Mouse (Mus musculus): ENCODE data around the gene Klra6. TPM values are rescaled to one million over a fixed set of nuclear protein-coding genes. Genes with fewer than 3 reads are reported as not detected.
"Not testable (repeated sequence)": the region's sequence is repeated elsewhere in the genome, so short reads cannot be mapped to it uniquely, and the experiment has no call there.

The Klra6 gene
- not detected in 2 replicates for polyA plus RNA-seq (2015; fragmentation: Nextera tagmentation; extraction: Ambion mirVana)

GRCm38 (mm10) chr6:130026854-130027253 lies at the start of gene Klra6:
Gene Klra6 (minus strand): TSS chr6:130026954.
- H3K27me3 ChIP-seq: no peaks in the 10 kb centered on the region
- no peaks in the 10 kb centered on the region for H3K9me3 ChIP-seq (replicated peaks)
- H3K9ac ChIP-seq: no peak within 1 kb of the TSS
- no peaks in the 10 kb centered on the region for H3K4me1 ChIP-seq (replicated peaks)
- no peaks in the 10 kb centered on the region for H3K36me3 ChIP-seq (replicated peaks)
- no peak for ATAC-seq (ENCODE audit: insufficient read depth)
- no peak within 1 kb of the TSS for H3K27ac ChIP-seq (replicated peaks)
- 44% methylated on average over 4 of the region's 4 CpGs for WGBS (ENCODE audit: insufficient replicate concordance)
- no peak within 1 kb of the TSS for H3K4me2 ChIP-seq
- H3K4me3 ChIP-seq (replicated peaks): no peak within 1 kb of the TSS

- not testable (repeated sequence) for ATAC-seq (ENCODE audit: insufficient read depth); H3K9me3 ChIP-seq (replicated peaks)
Observed at GRCm38 (mm10) chr6:130067171-130067570, 40.4 kb upstream of the Klra6 start, which contains the start of gene Klra4. Gene Klra4 (minus strand): TSS chr6:130067271.

GRCm38 (mm10) chr6:130065196-130065595 lies 38.4 kb upstream of the Klra6 start:
- WGBS (ENCODE audit: insufficient replicate concordance): 54% methylated on average over 5 of the region's 5 CpGs
- ATAC-seq (ENCODE audit: insufficient read depth): no peak
- Histone ChIP-seq H3K4me1 (replicated peaks) (no peaks in the 10 kb centered on the region), H3K27ac (replicated peaks) (no peak overlapping the region), H3K27me3 (no peaks in the 10 kb centered on the region), H3K36me3 (replicated peaks) (no peaks in the 10 kb centered on the region), H3K9ac (no peak overlapping the region), H3K4me2 (no peak overlapping the region), H3K9me3 (replicated peaks) (no peaks in the 10 kb centered on the region), H3K4me3 (replicated peaks) (no peak overlapping the region)

More at GRCm38 (mm10) chr6:130067171-130067570, 40.4 kb upstream of the Klra6 start, which contains the start of gene Klra4:
- not testable (repeated sequence) for H3K27ac ChIP-seq (replicated peaks); H3K36me3 ChIP-seq (replicated peaks); H3K27me3 ChIP-seq; H3K4me1 ChIP-seq (replicated peaks); H3K4me3 ChIP-seq (replicated peaks); H3K9ac ChIP-seq; H3K4me2 ChIP-seq
- WGBS (ENCODE audit: insufficient replicate concordance): 31% methylated on average over 1 of the region's 1 CpGs

- not testable (repeated sequence) for H3K36me3 ChIP-seq (replicated peaks); H3K4me3 ChIP-seq (replicated peaks); H3K27me3 ChIP-seq; H3K9me3 ChIP-seq (replicated peaks); H3K27ac ChIP-seq (replicated peaks); H3K4me2 ChIP-seq; H3K4me1 ChIP-seq (replicated peaks); H3K9ac ChIP-seq; ATAC-seq (ENCODE audit: insufficient read depth)
- WGBS (ENCODE audit: insufficient replicate concordance): 27% methylated on average over 4 of the region's 4 CpGs
Observed at GRCm38 (mm10) chr6:130035146-130035545, 8.4 kb upstream of the Klra6 start.

- H3K4me1 ChIP-seq (replicated peaks); H3K4me3 ChIP-seq (replicated peaks); H3K27me3 ChIP-seq; H3K4me2 ChIP-seq; H3K36me3 ChIP-seq (replicated peaks); H3K9me3 ChIP-seq (replicated peaks); H3K27ac ChIP-seq (replicated peaks); ATAC-seq (ENCODE audit: insufficient read depth); H3K9ac ChIP-seq: not testable (repeated sequence)
Observed at GRCm38 (mm10) chr6:130031493-130032089, 4.8 kb upstream of the Klra6 start.

Other genes starting within 250 kb of the Klra6 start
- not detected in 2 replicates for gene Gm156, start 242.7 kb downstream of the Klra6 start, polyA plus RNA-seq (2015; fragmentation: Nextera tagmentation; extraction: Ambion mirVana)
- not detected in 2 replicates for gene Gm17631, start 164.3 kb downstream of the Klra6 start, polyA plus RNA-seq (2015; fragmentation: Nextera tagmentation; extraction: Ambion mirVana)
- 0.29 and 0.60 TPM in 2 replicates for gene Klra17, start 150.3 kb downstream of the Klra6 start, polyA plus RNA-seq (2015; fragmentation: Nextera tagmentation; extraction: Ambion mirVana)
- gene Klra5, start 109.3 kb downstream of the Klra6 start, polyA plus RNA-seq (2015; fragmentation: Nextera tagmentation; extraction: Ambion mirVana): 0.10 TPM in 1 of 2 replicates, not detected in the other
- not detected in 2 replicates for gene Klra4, start 40.3 kb upstream of the Klra6 start, polyA plus RNA-seq (2015; fragmentation: Nextera tagmentation; extraction: Ambion mirVana)
- not detected in 2 replicates for gene Klra8, start 102.9 kb upstream of the Klra6 start, polyA plus RNA-seq (2015; fragmentation: Nextera tagmentation; extraction: Ambion mirVana)
- not detected in 2 replicates for gene Klra9, start 166.2 kb upstream of the Klra6 start, polyA plus RNA-seq (2015; fragmentation: Nextera tagmentation; extraction: Ambion mirVana)
- gene Klra7, start 206.4 kb upstream of the Klra6 start, polyA plus RNA-seq (2015; fragmentation: Nextera tagmentation; extraction: Ambion mirVana): not detected in 2 replicates